In the genomic region with DNA sequence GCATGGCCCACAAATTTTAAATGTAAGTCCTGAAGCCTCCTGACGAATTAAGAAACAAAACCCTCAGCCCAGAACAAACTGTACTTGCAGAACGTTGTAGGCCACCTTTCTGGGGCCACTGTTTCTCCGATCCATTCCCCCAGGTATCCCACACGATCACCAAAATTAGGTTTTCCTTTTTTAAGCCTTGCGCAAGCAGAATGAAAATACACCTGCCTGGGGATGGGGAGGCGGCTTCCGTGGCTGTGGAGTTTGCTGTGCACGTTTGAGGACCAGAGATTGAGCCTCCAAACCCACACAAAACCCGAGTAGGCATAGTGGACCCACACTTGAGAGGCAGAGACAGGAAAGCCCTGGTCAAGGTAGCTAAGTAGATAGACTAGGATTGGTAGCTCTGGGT, we compare ENCODE assay signal across 15 mouse cellular contexts. TPM values are rescaled to one million over a fixed set of nuclear protein-coding genes. Genes with fewer than 3 reads are reported as not detected.
DNase-seq lines count a peak whose midpoint lies in the region; ATAC-seq lines count a peak whose summit lies in the region.
"Had no signal": no experiment of that assay in that cellular context is flagged by ENCODE, and none has a peak within 500 bp of the region (broad histone marks: within the 10 kb centered on the region; RNA-seq: fewer than 3 reads in every experiment).

No protein-coding gene starts in this region.

- DNase-seq in left cerebral cortex, adult 18-20 months (ENCODE audit: low spot score in 2 of 2): peak; percentile 26 to 31
- no peak for DNase-seq in left cerebral cortex, postnatal 10 days (ENCODE audit: extremely low spot score in 1 of 2, low spot score in 2 of 2)
- DNase-seq in right cerebral cortex, postnatal 25 days: peak; percentile 43
- no peak for DNase-seq in right cerebral cortex, adult 18-20 months
- peak; percentile 44 to 45 for DNase-seq in left cerebral cortex, postnatal 36 days (ENCODE audit: low spot score in 2 of 2)
- DNase-seq: adrenal gland, adult 8-10 months; cerebellum, adult 18-20 months; cerebellum, adult 9-11 months; cerebellum, postnatal 36 days; gastrocnemius, postnatal 14 days; heart, adult 2 months; heart, postnatal 14 days had no signal

- no peak for ATAC-seq in cerebellum, adult (ENCODE audit: insufficient number of reproducible peaks, low FRiP score, low TSS enrichment)
- ATAC-seq: forebrain, embryonic 15.5 days; hindbrain, postnatal 0 days had no signal

- intact Hi-C loops in left cerebral cortex, postnatal 10 days (cut with DNase I): loop anchor here (5.0 kb wide), 1 partner anchor 58 kb away; no protein-coding TSS in a partner anchor
- intact Hi-C loops in left cerebral cortex, postnatal 36 days (cut with DNase I): loop anchor here (2.0 to 5.0 kb wide), 2 partner anchors 48 to 108 kb away; no protein-coding TSS in a partner anchor

RNA-seq across cellular contexts. Expression of gene Usp42, which starts 41.7 kb away (rescaled TPM):
- total RNA-seq in left cerebral cortex, adult 18-20 months (2021): 10 to 100 TPM; 21.3 to 23.8 TPM
- total RNA-seq in left cerebral cortex, postnatal 10 days (2021): 10 to 100 TPM; 26.7 to 28.9 TPM
- total RNA-seq in left cerebral cortex, postnatal 36 days (2021): 10 to 100 TPM; 21.7 to 27.1 TPM

Comparison
In these comparisons a context has a peak if more than half of its experiments do, and no peak if none do; other contexts are left out.
1. DNase-seq: peak in left cerebral cortex, adult 18-20 months (2 of 2), right cerebral cortex, postnatal 25 days (single experiment) and left cerebral cortex, postnatal 36 days (2 of 2); none in left cerebral cortex, postnatal 10 days (0 of 2) and right cerebral cortex, adult 18-20 months (single experiment).